Mouse (Mus musculus) WW6 (cell line): ENCODE data around the gene Ing2.

Experiments
- DNase-seq: peaks from one replicate; pipeline ENCODE4 v3.0.0-alpha.2; 2013; ENCODE audit warnings: low read depth, low spot score

Ing2 gene

DNA sequence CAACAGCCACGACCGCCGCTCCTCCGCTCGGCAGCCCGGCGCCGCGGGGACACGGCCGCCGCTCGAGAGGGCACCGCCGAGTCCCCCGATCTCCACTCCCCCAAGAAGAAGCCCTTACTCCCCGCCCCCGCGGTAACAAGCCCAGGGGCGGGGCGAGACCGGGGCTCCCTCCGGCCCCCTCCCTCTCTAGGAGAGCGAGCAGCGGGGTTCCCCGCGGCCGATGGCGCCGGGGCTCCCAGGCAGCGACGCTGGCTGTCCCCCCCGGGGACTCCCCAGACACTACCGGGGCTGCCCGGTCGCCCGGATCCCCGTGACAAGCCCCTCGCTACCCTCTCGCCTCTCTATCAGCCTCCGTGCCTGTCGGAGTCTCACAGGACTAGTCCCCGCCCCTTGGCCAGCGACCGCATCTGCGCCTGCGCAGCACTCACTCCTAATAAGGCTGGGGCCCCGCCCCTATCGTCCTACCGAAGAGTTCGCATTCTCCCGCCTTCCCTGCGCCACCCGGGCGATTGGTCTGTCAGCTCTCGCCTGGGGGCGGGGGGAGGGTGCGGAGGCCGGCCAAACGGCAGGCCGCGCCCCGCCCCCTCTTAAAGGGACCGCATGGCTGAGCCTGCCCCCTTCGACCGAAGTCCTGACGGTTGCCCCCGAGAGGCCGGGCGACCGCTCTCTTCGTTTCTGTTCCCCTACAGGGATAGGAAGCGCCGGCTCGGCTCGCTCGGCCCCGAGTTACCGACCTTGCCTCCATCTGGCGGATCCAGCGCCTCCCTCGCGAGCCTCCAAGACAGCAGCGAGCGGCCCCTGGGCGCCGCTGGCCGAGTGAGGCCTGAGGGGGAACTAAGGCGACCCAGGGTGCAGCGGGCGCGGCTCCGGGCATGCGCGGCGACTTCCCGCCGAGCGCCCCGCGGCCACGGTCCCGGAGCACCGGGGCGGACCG, at the start of gene Ing2:
TSS of gene Ing2 (minus strand) at position 780 of the 934 bp plus-strand sequence.
- peak; percentile 100 for DNase-seq

DNA sequence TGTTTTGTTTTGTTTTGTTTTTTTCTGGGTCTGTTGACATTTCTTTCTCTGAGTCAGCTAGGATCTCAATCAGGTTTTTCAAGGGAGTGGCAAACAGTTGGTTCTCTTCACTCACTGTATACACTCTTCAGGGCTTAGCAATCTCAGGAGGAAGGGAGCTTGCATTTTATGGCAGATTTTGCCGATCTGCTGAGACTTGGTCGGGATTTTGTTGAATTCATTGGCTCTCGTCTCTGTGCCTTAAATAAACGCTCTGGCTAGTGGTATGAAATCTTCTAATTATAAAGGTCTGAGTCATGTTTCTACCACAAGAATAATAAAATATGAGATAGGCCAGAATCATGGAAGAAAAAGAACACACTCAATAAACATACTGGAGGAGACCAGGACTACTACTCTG, 46.3 kb upstream of the Ing2 start:
- DNase-seq, result no peak

DNA sequence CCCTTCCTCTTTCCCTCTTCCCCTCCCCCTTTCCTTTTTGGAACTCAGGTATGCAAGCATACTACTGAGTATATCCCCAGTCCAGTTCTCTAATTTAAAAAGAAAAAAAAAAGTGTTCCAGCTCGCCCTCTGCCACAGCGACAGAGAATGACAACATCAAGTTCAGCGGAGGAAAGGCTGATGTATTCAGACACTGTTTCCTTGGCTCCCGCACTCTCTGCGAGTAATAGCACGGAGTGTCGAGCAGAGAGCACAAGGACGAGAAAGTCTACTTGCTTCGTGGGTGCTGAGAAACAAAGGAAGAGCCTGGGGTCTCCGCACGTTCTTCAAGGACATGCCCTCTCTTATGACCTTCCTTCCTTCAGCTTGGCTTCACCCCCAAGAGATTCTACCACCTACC, 43.3 kb upstream of the Ing2 start:
- DNase-seq, result no peak

DNA sequence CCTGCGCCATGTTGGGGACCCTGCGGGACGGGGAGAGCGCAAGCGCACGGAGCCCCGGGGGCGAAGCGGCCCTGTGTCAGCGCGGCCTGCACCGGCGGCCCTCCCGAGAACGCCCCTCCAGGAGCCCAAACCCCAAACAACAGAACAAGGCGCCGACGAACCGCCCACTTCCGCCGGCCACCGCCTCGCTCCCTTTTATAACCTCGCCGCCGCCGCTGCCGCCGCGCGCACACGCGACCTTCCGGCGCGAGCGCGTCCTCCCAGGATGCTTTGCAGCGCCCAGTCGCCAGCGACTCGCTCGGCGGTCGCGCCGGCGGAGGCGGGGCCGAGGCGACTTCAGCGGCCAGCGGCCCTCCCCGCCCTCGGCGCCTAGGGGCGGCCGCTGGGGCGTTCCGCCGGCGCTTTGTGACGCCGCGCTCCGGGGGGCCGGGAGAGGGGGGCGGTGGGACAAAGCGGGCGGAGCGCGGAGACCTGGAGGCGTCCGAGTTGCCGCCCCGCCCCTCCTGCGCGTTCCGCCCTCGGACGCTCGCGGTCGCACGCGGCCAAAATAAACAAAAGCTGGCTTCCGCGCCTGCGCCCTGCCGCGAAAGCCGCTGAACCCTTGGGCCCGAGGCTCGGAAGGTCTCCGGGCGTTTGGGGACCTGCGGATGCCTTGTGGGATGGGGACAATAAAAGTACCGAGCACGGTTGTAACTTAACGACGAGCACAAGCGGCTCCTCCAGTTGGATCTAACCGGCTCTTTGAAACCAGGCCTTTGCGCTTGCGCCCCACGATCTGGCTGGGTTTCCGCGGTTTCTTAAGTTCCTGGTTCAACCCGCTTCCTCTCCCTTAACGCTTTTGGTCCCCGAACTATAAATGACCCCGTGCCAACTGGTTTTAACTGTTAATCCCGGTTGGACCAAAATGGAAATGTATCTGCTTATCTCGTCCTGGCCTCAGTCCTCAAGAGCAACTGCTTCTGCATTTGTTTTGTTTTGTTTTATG, 38.7 kb upstream of the Ing2 start, which contains the start of gene Cdkn2aip:
TSS of gene Cdkn2aip (minus strand) at position 172 of the 985 bp plus-strand sequence.
- peak; percentile 94 for DNase-seq

DNA sequence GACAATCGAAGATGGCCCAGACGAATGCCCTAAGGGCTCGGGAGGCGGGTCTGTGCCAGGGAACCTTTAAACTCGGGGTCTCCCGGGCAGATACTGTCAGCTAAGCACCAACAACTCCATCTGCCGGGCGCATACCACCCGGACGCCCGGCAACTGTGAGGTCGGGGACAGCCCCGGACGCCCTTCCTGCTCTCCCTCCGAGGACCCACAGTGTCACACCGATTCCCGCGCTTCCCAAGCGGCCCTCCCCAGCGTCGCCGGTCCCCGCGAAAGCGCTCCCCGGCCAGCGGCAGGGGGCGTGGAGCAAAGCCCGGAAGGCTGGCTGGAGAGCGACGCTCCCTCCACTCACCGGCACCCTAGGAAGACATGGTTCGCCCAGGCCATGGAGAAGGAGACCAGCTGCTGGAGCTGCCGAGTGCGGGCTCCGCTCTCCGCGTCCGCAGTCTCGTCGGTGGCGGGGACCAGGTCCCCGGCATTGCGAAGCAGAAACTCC, 37.9 kb upstream of the Ing2 start:
- DNase-seq, result no peak

DNA sequence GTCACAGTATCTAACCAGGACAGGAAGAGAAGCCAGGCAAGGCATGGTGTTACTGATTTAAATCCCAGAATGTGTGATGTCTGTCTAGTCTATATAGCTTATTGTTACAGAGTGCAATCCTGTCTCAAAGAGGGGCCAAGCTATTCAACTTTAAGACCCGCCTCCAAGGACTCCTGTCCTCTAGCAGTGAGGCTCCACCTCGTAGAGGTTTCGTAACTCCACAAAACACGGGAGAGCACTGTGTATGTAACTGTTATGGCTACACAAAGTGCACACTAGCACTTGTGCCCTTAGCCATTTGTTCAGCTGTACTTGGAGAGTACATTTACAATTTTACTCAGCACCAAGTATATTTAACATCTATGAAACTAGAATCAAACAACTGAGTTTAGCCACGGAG, 32.8 kb upstream of the Ing2 start:
- DNase-seq, result no peak

DNA sequence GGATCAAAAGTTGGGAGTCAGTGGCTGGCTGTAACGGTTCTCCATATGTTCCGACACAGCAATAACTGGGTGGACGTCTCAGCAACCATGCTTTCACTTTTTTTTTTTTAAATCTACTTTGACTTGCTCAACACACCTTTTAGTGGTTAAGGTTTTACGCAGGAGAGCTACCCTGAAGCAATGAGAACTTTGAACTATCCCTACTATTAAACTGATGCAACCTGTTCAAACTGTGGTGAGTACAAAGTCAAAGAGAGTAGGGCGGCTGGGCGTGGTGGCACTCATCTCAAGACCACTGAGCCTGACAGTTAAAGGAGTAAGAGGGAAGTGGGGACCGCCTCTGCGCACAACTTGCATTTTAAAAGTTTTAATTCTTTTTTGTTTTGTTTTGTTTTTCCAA, 31.4 kb upstream of the Ing2 start:
- DNase-seq, result no peak

DNA sequence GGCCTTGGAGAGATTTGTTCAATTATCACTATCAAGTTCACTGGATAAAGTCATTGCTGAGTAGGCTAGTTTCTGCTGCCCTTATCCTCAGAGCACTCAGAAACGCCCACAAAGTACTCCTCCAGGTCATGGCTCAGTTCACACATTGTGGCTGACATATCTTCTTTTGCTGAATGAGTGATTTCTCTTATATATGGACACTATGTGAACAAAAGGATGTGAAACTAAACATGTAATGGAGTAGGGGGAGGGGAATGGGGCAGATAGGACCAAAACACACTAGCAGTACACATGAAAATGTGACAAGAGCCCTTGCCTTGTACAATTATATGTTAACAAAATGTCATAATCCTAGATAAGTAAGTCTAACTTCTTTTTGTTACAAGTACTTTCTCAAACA, 27.0 kb upstream of the Ing2 start:
- DNase-seq, result no peak

DNA sequence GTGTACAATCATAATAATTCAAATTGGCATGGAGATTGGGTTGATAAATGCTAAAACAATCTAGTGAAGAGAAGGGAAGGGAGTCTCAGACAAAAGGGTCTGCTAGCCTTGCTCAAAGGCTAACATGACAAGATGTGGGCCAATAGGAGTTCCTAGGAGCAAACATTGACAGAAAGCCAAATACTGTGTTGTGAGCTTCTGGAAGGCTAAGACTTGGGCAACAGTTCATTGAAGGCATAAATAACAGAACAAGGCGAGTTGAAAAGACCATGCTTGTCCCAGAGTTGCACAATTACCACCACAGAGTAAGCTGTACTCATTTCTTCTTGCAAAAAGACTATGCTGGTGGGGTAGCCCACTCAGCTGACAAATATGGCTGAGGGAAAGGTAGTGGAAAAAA, 22.3 kb upstream of the Ing2 start:
- DNase-seq, result no peak

DNA sequence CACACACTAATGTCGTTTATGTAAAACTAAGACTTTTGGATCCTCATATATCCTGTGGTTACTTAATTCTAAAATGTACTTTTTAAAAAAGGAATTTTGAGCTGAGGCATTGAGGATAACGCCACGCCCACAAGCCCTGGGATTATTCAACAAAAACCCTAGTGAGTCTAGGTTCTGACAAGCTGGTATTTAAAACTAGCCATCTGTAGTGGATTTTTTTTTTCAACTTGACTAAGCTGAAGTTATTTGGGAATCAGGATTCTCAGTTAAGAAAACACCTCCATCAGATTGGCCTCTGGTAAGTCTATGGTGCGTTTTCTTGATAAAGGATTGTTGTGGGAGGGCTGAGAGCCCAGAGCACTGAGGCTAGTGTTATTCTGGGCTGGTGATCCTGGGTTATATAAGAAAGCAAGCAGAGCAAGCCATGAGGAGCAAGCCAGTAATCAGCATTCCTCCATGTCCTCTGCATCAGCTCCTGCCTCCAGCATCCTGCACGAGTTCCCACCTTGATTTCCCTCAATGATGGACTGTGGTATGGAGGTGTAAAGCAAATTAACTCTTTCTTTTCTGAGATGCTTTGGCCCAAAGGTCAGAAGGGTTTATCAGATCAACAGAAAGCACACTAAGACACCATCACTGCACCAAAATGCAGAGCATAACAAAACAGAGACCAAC, 20.2 kb upstream of the Ing2 start:
- DNase-seq, result no peak

DNA sequence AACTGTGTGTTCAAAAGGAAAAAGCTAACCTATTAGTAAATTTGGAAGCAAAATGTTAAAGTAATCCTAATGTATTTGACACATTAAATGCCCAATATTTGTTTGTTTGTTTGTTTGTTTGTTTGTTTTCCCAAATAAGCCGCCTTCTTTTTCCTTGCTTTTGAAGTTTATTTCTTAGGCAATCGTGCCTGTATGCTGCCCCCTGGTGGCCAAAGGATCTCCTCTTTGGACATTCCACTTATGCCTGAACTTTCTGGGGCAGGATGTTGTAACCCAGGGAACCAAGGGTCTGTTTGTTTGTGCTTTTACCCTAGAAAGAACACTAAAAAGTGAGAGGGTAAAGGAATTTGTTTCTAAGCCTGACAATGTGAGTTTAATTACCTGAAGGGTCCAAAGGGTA, 17.8 kb upstream of the Ing2 start:
- DNase-seq, result peak; percentile 49

DNA sequence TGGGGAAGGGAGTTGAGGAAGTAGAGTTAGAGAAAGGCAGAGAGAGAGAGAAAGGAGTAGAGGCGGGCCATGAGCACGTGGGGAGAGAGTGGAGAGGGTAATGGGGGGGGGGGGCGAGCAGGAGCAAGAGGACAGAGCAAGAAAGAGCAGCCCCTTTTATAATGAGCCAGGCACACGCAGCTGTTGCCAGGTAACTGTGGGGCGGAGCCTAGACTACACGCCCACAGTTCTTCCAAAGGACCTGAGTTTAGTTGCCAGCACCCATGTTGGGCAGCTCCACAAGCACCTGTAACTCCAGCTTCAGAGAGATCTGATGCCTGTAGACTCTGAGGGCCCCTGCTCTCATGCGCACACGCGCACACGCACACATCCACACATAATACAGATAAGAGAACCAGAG, 16.5 kb upstream of the Ing2 start:
- no peak for DNase-seq

DNA sequence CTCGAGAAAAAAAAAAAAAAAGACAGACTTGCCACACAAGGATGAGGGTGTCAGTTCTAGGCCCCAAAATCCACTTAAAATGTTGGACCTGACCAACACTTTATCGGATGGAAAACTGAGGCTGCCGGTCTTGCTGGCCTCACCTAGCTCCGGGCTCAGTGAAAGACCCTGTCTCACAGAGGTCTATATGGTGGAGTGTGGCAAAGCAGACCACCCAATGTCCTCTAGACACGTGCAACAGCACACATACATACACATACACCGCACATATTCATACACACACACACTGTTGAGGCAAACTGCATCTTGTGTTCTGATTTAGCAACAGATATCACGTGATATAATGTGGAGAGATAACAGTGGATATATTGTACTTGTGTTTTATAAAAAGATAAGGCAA, 15.9 kb upstream of the Ing2 start:
- no peak for DNase-seq

DNA sequence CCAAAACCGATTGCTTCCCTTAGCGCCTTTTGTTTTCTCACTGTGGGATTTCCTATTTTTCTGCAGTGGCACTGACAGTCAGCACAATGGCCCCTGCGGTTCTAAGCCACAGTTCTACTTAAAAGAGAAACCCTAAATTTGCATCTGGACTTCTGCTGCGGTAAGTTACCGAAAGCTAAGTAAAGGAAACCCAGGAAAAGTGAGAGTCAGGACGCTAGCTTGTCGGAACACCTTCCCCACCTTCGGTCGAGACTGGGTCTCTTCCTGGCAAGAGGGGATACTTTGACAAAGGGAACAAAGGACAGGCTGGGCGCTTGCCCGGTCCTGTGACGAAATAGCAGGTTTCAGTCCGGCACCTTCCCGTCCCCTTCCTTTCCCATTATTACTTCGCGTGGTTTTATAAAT, 15.3 kb upstream of the Ing2 start:
- no peak for DNase-seq

DNA sequence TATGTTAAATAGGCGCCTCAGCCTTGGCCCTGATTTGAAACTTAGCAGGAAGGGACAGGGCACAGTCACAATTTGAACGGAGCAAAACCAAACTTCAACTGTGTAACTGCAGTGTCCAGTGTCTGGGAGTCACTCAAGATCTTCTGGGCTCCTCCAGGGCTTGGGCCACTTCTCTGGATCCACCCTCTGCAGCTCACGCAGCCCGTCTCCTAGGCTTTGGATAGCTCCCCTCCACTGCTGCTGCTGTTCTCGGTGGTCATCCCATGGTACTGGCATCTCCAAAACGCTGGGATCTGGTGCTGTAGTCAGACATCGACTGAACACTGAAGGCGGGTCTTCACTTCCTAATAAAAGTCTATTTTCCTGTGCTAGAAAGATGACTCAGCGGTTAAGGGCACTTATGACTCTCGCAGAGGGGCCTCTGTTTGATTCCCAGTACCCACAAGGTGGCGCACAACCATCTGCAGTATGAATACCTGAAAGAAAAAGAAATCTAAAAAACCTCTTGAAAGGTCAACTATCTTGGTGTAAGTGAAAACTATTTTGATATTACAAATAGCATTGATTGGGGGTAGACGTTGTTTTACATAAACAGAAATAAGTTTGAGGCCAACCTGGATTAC, 14.5 kb upstream of the Ing2 start:
- peak; percentile 60 for DNase-seq

DNA sequence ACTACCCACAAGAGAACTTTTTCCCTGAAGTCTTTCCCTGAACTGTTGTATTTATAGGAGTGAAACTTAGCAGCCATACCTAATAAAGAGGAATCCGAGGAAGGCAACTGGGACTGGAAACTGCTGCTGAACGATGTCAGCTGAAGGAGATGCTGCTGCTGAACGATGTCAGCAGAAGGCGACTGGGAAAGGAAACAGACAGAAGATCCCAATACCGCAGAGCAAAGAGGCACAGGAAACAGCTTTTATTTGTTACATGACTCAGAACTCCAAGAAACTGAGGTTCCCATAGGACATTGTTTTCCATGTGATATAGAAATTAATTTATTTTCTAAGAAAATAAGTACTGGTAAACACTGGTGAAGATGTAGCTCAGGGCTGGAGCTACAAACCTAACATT, 9.1 kb upstream of the Ing2 start:
- no peak for DNase-seq

DNA sequence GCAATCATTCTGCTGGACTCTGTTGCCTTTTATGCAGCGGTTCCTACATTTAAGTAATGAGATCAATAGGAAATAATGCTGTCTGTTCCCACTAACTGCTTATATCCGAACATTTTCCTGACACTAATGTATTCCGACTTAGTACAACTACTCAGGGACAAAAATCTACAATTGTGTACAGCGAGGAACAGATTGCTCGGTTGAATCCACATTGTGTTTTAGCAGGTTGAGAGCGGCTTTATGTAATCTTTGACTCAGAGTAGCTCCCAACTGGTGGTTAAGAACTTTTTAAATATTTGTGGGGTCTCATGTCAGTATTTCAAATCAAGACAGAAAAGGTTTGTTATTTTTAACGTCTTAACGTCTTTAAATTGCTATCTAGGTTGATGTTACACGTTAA, 8.6 kb upstream of the Ing2 start:
- no peak for DNase-seq

DNA sequence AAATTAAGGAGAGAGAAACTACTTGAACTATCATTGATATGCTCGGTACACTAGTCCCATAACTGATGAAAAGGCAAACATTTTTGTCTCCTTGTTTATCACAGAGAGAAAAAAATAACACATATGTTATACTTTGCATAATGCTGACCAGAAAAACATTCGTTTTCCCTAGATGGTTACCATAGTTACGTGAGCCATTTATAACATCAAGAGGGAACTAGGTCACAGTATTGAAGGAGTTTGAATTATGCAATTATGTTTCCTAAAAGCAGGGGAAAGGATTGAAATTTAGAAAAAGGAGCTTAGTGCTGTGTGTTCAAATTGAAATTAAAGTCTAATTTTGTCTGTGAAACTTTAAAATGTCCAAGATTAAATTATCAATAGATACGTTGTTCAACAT, 5.0 kb upstream of the Ing2 start:
- DNase-seq, result no peak

DNA sequence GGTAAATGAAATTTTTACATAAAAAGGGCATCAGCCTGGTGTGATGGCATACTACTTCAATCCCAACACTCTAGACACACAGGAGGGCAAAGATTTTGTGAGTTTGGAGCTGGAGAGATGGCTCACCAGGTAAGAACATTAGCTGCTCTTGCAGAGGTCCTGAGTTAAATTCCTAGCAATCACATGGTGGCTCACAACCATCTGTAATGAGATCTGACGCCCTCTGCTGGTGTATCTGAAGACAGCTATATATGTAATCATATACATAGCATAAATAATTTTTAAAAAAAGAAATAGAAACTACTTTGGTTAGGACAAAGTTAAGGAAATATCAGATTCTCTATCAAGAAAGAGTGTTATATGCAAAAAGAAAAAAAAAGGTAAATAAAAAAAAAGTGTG, 4.2 kb upstream of the Ing2 start:
- DNase-seq, result no peak

DNA sequence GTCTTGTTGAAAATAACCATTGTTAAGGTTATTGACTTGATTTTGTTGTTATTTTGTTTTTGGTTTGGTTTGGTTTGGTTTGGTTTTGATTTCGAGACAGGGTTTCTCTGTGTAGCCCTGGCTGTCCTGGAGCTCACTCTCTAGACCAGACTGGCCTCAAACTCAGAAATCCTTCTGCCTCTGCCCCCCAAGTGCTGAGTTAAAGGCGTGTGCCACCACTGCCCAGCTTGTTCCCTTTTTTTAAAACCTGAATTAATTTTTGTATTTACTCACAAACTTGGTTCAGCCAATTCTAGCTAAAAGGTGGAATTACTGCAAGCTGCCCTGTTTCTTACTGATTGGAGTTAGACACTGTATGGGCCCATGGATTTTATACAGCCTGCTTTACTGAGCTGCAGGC, 1.3 kb upstream of the Ing2 start:
- no peak for DNase-seq

DNA sequence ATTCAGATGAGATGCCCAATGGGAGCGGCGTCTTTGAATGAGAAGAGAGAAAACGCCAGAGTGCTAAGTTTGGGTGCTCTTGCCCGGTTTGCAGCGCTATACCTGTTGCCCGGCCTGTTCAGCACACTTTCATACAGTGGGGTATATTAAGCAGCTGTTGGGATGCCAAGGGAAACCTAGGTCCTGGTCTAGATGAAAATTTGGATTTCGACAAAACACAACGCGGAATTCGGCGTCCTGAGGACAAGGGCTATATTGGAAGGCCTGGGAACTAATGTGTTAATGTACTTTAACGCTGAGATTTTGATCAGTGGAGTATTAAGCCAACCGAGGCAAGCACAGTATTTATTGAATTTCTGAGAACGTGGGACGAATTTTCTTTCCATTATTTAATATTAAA, 868 bp upstream of the Ing2 start:
- no peak for DNase-seq
